Mouse (Mus musculus) forebrain, embryonic 10.5 days (tissue): ENCODE measurements around the gene Snap23. TPM values are rescaled to one million over a fixed set of nuclear protein-coding genes. Genes with fewer than 3 reads are reported as not detected.

Experiments used
- DNase-seq: peaks from one replicate; pipeline ENCODE4 v3.0.0-alpha.2; 2017; ENCODE audit warnings: low spot score; ENCODE audit errors: extremely low spot score
- H3K27ac ChIP-seq: fragments of 300-500 bp; sonication (generic); 2 replicates; pipeline ENCODE4 v1.5.1; 2016; ENCODE audit warnings: mild to moderate bottlenecking
- H3K27me3 ChIP-seq: fragments of 300-500 bp; sonication (generic); 2 replicates; pipeline ENCODE4 v1.6.1; 2016; ENCODE audit warnings: mild to moderate bottlenecking; ENCODE audit not compliant: poor library complexity, severe bottlenecking
- H3K36me3 ChIP-seq: fragments of 300-500 bp; sonication (generic); replicated peaks from 2 replicates; pipeline ENCODE4 v1.6.1; 2016; ENCODE audit warnings: mild to moderate bottlenecking, moderate library complexity
- H3K4me1 ChIP-seq: fragments of 300-500 bp; sonication (generic); 2 replicates; pipeline ENCODE4 v1.6.1; 2016
- H3K4me3 ChIP-seq: fragments of 300-500 bp; sonication (generic); 2 replicates; pipeline ENCODE4 v1.5.1; 2016; ENCODE audit warnings: mild to moderate bottlenecking, moderate library complexity
- H3K9me3 ChIP-seq: fragments of 300-500 bp; sonication (generic); 2 replicates; pipeline ENCODE4 v1.6.1; 2016; ENCODE audit warnings: mild to moderate bottlenecking, moderate library complexity
- WGBS: fragments of 180-500 bp; shearing (Covaris S2); methylation state at CpG from one replicate; pipeline ENCODE4 v1.1.7; 2016; 5-methylcytosine and 5-hydroxymethylcytosine counted together
- polyA plus RNA-seq: library from polyadenylated mRNA; unstranded; fragments of >200 nt; fragmentation: Nextera tagmentation; extraction: Ambion mirVana; gene quantifications from 2 replicates; pipeline ENCODE4 v1.2.1, GENCODE M21; 2016

Gene Snap23
- polyA plus RNA-seq, 1 experiment from 2014 or later: 50.5 TPM

- WGBS: 94% methylated on average over 4 of the region's 4 CpGs
- H3K4me3 ChIP-seq: no peak overlapping the region
- peaks cover 8% of the 10 kb centered on the region for H3K4me1 ChIP-seq
- no peaks in the 10 kb centered on the region for H3K9me3 ChIP-seq
- no peak overlapping the region for H3K27ac ChIP-seq
- H3K27me3 ChIP-seq: no peaks in the 10 kb centered on the region
- peaks cover 9% of the 10 kb centered on the region; the same call in 1 of the 2 replicates for H3K36me3 ChIP-seq
- DNase-seq: no peak
Measured at GRCm38 (mm10) chr2:120631957-120632356, 64.5 kb downstream of the Snap23 start.

GRCm38 (mm10) chr2:120640835-120641234, 73.4 kb downstream of the Snap23 start:
- H3K9me3 ChIP-seq: no peaks in the 10 kb centered on the region
- 92% methylated on average over 8 of the region's 8 CpGs for WGBS
- no peaks in the 10 kb centered on the region for H3K4me1 ChIP-seq
- DNase-seq: no peak
- H3K4me3 ChIP-seq: no peak overlapping the region
- H3K36me3 ChIP-seq: 0 out of 2 replicates have a peak, but pooled peaks cover 2% of the 10 kb centered on the region
- H3K27ac ChIP-seq: no peak overlapping the region
- H3K27me3 ChIP-seq: no peaks in the 10 kb centered on the region

DNA sequence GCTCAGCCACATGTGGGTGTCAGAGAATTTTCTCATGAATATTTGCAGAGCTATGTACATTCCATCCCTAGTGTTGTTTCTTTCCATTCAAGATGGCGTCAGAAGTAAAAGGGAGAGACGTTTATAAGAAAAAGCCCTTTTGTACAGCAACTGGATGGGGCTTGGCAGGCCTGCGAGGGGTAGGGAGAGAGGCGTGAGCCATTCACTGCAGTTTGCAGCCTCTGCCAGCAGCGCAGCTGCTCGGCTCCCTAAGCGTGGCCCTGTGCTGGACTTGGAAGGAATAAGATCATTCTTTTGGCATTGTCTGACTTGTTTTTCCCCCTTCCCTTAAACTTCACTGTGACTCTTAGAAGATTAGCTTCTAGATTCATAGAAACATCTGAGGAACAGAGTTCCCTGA, 76.4 kb downstream of the Snap23 start:
- WGBS: 87% methylated on average over 7 of the region's 7 CpGs
- H3K36me3 ChIP-seq: 0 out of 2 replicates have a peak, but pooled peaks cover 2% of the 10 kb centered on the region
- no peaks in the 10 kb centered on the region for H3K9me3 ChIP-seq
- DNase-seq: no peak
- H3K4me1 ChIP-seq: no peaks in the 10 kb centered on the region
- H3K27me3 ChIP-seq: no peaks in the 10 kb centered on the region
- H3K27ac ChIP-seq: no peak overlapping the region
- no peak overlapping the region for H3K4me3 ChIP-seq

- DNase-seq: no peak
- Histone ChIP-seq H3K4me3 (no peak overlapping the region), H3K4me1 (no peaks in the 10 kb centered on the region), H3K36me3 (no peaks in the 10 kb centered on the region), H3K27me3 (no peaks in the 10 kb centered on the region), H3K27ac (no peak overlapping the region), H3K9me3 (no peaks in the 10 kb centered on the region)
- 73% methylated on average over 4 of the region's 4 CpGs for WGBS
Measured at GRCm38 (mm10) chr2:120646777-120647176, 79.3 kb downstream of the Snap23 start.

Other genes starting within 250 kb of the Snap23 start
- 23.5 and 26.6 TPM in 2 replicates for gene Vps39, start 214.5 kb upstream of the Snap23 start, polyA plus RNA-seq
- 6.6 and 7.5 TPM in 2 replicates for gene Ganc, start 163.8 kb upstream of the Snap23 start, polyA plus RNA-seq
- gene Tmem87a, start 163.6 kb upstream of the Snap23 start, polyA plus RNA-seq: 5.6 TPM in 2 replicates
- 7.7 and 8.2 TPM in 2 replicates for gene Capn3, start 111.7 kb upstream of the Snap23 start, polyA plus RNA-seq
- gene Zfp106, start 3.8 kb upstream of the Snap23 start, polyA plus RNA-seq: 83.1 and 87.3 TPM in 2 replicates
- 40.5 and 43.7 TPM in 2 replicates for gene Haus2, start 41.7 kb downstream of the Snap23 start, polyA plus RNA-seq
- gene Lrrc57, start 41.8 kb downstream of the Snap23 start, polyA plus RNA-seq: 29.3 and 32.0 TPM in 2 replicates
- gene Stard9, start 61.5 kb downstream of the Snap23 start, polyA plus RNA-seq: 2.4 and 2.9 TPM in 2 replicates